Mouse (Mus musculus) brain, embryonic 14.5 days (tissue): ENCODE measurements around the gene Tbc1d21. TPM values are rescaled to one million over a fixed set of nuclear protein-coding genes. Genes with fewer than 3 reads are reported as not detected.

ENCODE experiments used
- DNase-seq: peaks from one replicate; pipeline ENCODE4 v3.0.0-alpha.2; 2011; ENCODE audit warnings: low read depth
- CTCF ChIP-seq: fragments of 200-500 bp; IDR thresholded peaks from 2 replicates; pipeline ENCODE4 v1.5.1; 2012; ENCODE audit warnings: inconsistent platforms, mild to moderate bottlenecking, moderate library complexity, borderline replicate concordance; ENCODE audit not compliant: insufficient read depth, insufficient read length; ENCODE audit errors: extremely low read depth
- POLR2A ChIP-seq: fragments of 200-500 bp; IDR thresholded peaks from 2 replicates; pipeline ENCODE4 v1.6.1; 2012; ENCODE audit warnings: mild to moderate bottlenecking, inconsistent platforms, borderline replicate concordance; ENCODE audit not compliant: poor library complexity, insufficient read depth, insufficient read length, severe bottlenecking; ENCODE audit errors: extremely low read depth
- polyA plus RNA-seq: library from polyadenylated mRNA; depleted of rRNA; stranded (reverse); fragments of >200 nt; gene quantifications from 2 replicates; pipeline ENCODE4 v1.2.3, GENCODE M21; 2012; rRNA removed

Gene Tbc1d21
- polyA plus RNA-seq, result not detected in 2 replicates

DNA sequence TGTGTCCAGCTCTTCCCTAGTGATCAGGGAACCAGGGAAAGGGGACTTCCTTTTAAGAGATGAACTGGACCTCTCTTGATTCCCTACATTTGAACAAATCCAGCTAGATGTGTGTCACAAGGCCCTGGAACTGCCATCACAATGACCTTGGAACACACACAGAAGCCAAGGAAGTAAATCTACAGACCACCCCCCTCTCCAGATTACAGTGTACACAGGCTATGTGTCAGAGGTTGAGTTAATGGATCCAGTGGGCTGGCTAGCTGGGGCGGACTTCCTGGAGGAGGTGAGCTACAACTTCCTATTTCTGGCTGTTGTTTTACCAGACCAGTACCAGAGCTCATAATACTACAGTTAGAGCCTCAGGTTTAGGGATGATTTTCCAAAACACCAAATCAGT, at the start of gene Tbc1d21:
Gene Tbc1d21 (minus strand): TSS at position 101 of the 400 bp plus-strand sequence.
- no peak for TF ChIP-seq CTCF
- TF ChIP-seq POLR2A, result no peak

DNA sequence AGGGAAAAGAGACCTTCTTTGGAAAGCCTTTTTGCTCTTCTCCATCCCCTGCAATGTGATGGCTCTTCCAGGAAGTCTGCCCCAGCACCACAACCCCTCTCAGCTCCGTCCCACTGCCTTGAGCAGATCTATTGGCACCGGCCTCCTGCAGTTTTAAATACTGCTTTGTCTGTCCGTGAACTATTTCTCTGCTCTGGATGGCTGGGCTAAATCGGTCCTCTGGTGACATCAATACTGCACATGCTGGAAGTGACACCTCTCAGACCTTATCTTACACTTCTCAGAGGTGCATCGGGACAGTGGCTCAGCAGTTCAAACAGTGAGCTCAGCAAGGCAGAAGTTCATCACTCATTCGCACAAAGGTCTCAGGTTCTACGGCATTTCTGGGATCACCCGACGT, 41.3 kb upstream of the Tbc1d21 start:
- TF ChIP-seq POLR2A (no peak), CTCF (no peak)
- no peak for DNase-seq

More for the DNA sequence above, at the start of gene Tbc1d21:
- DNase-seq, result no peak

GRCm38 (mm10) chr9:58410057-58410735, 39.9 kb upstream of the Tbc1d21 start:
- peak; percentile 38 for DNase-seq
- TF ChIP-seq POLR2A, result no peak
- TF ChIP-seq CTCF, result no peak

GRCm38 (mm10) chr9:58409247-58409646, 39.0 kb upstream of the Tbc1d21 start:
- TF ChIP-seq CTCF (no peak), POLR2A (no peak)
- DNase-seq, result no peak

DNA sequence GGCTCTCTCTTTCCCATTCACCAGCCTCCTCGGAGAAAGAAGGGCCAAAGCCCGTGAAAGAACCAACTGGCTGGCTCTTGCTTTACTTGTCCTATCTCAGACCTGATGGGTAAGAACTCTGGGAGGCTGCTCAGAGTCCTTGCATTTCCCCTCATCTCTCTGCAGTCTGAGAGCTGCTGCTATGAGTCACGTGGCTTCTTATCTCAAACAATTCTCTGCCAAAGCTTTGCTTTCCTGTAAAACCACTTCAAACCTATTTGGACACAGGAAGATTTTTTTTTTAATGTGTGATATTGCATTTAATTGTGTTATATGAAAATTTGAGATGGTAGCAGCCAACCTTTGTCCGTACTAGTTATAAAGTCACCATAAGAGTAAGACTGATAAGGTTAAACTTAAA, 34.2 kb upstream of the Tbc1d21 start:
- TF ChIP-seq CTCF (no peak), POLR2A (no peak)

GRCm38 (mm10) chr9:58401371-58402082, 31.3 kb upstream of the Tbc1d21 start:
- no peak for DNase-seq

More for the DNA sequence above, 34.2 kb upstream of the Tbc1d21 start:
- DNase-seq, result no peak

GRCm38 (mm10) chr9:58399609-58400008, 29.4 kb upstream of the Tbc1d21 start:
- DNase-seq, result no peak
- TF ChIP-seq CTCF, result no peak
- TF ChIP-seq POLR2A, result no peak

More at GRCm38 (mm10) chr9:58401371-58402082, 31.3 kb upstream of the Tbc1d21 start:
- no peak for TF ChIP-seq POLR2A
- TF ChIP-seq CTCF, result no peak

DNA sequence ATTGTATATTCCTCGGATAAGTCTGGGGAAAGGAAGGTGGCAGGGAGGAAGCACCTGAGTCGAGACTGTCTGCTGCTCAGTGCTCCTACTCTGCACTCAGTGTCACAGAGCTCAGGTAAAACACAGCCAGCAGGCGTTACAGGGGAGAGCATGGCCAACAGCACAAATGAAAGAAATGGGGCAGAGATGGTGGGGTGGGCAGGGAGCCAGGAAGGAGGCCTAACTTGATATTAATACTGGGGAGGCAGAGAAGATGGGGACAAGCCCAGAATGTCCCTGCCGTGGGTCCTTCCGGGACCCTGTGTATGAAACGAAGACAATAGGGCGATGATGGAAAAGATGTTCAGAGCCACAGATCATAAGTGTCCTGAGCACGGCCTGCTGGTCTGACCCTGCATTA, 24.4 kb upstream of the Tbc1d21 start:
- no peak for DNase-seq
- no peak for TF ChIP-seq POLR2A
- TF ChIP-seq CTCF, result no peak

- no peak for TF ChIP-seq CTCF
- TF ChIP-seq POLR2A, result no peak
- DNase-seq, result no peak
Observed at GRCm38 (mm10) chr9:58393875-58394274, 23.6 kb upstream of the Tbc1d21 start.

DNA sequence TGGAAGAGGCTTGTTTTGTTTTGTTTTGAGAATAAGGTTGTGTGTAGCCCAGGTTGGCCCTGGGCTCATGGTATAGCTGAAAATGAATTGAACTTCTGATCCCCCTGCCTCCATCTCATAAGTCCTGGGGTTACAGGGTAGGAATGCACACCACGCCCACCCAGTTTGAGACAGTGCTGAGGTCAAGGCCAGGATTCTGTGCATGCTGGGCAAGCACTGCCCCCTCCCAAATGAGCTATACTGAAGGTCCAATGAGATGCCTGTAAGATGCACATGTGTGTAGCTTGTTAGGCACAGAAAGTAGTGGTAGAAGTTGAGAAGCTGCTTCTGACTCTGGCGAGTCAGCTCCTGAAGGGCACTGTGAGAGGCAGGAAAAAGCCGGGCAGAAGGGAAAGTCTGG, 18.1 kb upstream of the Tbc1d21 start:
- TF ChIP-seq POLR2A, result no peak
- TF ChIP-seq CTCF, result no peak
- no peak for DNase-seq

GRCm38 (mm10) chr9:58378878-58379277, 8.6 kb upstream of the Tbc1d21 start:
- TF ChIP-seq CTCF (no peak), POLR2A (no peak)
- peak; percentile 35 for DNase-seq
